Mouse (Mus musculus): ENCODE data around the gene Plk2.
"Not testable (repeated sequence)": the region's sequence is repeated elsewhere in the genome, so short reads cannot be mapped to it uniquely, and the experiment has no call there.

The Plk2 gene

GRCm38 (mm10) chr13:110404059-110404458 lies 9.2 kb downstream of the Plk2 start:
- in situ Hi-C loops (cut with MboI, MseI): no loop called here

- in situ Hi-C loops (cut with MboI, MseI): not testable (repeated sequence)
These were observed 9.8 kb downstream of the Plk2 start for GRCm38 (mm10) chr13:110404686-110405085.

- in situ Hi-C loops (cut with MboI, MseI): no loop called here
These were observed 11.3 kb downstream of the Plk2 start for GRCm38 (mm10) chr13:110406152-110406551.

- in situ Hi-C loops (cut with MboI, MseI): no loop called here
These were observed 17.8 kb downstream of the Plk2 start for GRCm38 (mm10) chr13:110412572-110413209.

- in situ Hi-C loops (cut with MboI, MseI): no loop called here
These were observed 23.8 kb downstream of the Plk2 start for GRCm38 (mm10) chr13:110418656-110419055.

GRCm38 (mm10) chr13:110419640-110420039 lies 24.8 kb downstream of the Plk2 start:
- in situ Hi-C loops (cut with MboI, MseI): no loop called here

GRCm38 (mm10) chr13:110422434-110422833 lies 27.6 kb downstream of the Plk2 start:
- in situ Hi-C loops (cut with MboI, MseI): no loop called here

GRCm38 (mm10) chr13:110425512-110426222 lies 30.8 kb downstream of the Plk2 start:
- in situ Hi-C loops (cut with MboI, MseI): no loop called here

GRCm38 (mm10) chr13:110431388-110431787 lies 36.5 kb downstream of the Plk2 start:
- in situ Hi-C loops (cut with MboI, MseI): no loop called here

GRCm38 (mm10) chr13:110432062-110432566 lies 37.3 kb downstream of the Plk2 start:
- in situ Hi-C loops (cut with MboI, MseI): no loop called here

GRCm38 (mm10) chr13:110432613-110433012 lies 37.8 kb downstream of the Plk2 start:
- in situ Hi-C loops (cut with MboI, MseI): no loop called here

- in situ Hi-C loops (cut with MboI, MseI): no loop called here
These were observed 41.8 kb downstream of the Plk2 start for GRCm38 (mm10) chr13:110436692-110437091.

GRCm38 (mm10) chr13:110438624-110439023 lies 43.8 kb downstream of the Plk2 start:
- in situ Hi-C loops (cut with MboI, MseI): no loop called here

GRCm38 (mm10) chr13:110444335-110444734 lies 49.5 kb downstream of the Plk2 start:
- in situ Hi-C loops (cut with MboI, MseI): no loop called here

- in situ Hi-C loops (cut with MboI, MseI): no loop called here
These were observed 50.0 kb downstream of the Plk2 start for GRCm38 (mm10) chr13:110444894-110445293.

GRCm38 (mm10) chr13:110446434-110446833 lies 51.6 kb downstream of the Plk2 start:
- in situ Hi-C loops (cut with MboI, MseI): no loop called here

GRCm38 (mm10) chr13:110450056-110450455 lies 55.2 kb downstream of the Plk2 start:
- in situ Hi-C loops (cut with MboI, MseI): no loop called here
